Mouse (Mus musculus): Measurements from ENCODE around the gene Gm5447.

DNA sequence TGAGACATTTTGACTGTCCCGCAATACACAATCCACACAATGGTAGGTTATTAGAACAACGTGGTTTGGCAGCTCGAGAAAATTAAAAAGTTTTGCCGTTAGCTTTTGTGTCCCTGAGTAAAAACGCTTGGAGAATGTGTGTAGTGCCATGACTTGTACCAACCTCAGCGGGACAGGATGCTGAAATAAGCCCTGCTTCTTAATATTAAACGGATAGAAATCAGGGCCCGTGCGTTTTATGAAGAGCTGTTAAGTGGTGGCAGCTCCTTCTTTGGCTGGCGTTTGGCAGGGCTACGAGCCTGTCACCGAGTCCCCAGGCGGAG is 11.2 kb downstream of the Gm5447 start:
- no peak for TF ChIP-seq CTCF (IDR thresholded peaks at IDR 0.05; ENCODE audit: insufficient read depth, low read length)
- no peak for TF ChIP-seq POLR2A (IDR thresholded peaks at IDR 0.05; ENCODE audit: borderline replicate concordance, extremely low read depth, low read depth, low read length)
